8 mouse cellular contexts compared by ENCODE assay signal in the genomic region with DNA sequence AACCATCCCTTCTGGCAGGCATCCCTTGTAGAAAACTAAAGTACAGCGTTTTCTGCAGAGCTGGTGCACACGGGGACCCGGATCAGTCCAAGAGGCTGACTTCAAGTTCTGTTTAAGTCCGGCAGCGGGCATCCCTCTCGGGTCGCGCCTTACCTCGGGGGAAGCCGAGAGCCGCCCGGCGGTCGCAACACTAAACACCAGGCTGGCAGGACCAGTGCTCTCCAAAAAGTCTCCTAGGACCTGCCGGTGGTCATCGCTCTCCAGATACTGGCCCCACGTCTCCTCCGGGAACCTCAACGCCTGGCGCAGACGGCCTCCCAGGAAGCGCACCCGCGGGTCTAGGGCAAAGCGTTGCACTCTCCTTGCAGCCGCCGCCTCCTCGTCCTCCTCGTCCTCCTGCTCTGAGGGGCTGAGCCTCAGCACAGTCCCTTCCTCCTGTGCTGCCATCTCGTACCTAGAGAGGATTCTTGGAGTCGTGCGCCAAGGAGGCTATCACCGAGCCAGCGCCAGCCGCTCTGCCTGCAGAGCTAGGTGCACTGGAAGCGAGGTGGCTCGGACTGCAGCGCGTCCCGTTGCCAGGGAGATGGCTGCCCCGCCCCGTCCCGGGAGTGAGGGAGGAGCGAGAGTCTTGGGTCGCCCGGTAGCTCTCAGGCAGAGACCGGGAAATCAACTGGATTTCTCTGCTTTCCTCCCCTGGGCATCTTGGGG. TPM values are rescaled to one million over a fixed set of nuclear protein-coding genes. Genes with fewer than 3 reads are reported as not detected.
A peak's percentile ranks its signal among the peaks of the same experiment; 100 is the strongest.
DNase-seq lines count a peak whose midpoint lies in the region; ATAC-seq and TF ChIP-seq lines count a peak whose summit lies in the region.

Dnah11 (minus strand) TSS at position 658 of the 708 bp plus-strand sequence.

- no peaks in the 10 kb centered on the region for H3K4me1 ChIP-seq in hindbrain, postnatal 0 days (ENCODE audit: insufficient read depth, low read length)

- 0% methylated on average over 47 of the region's 47 CpGs for WGBS in hindbrain, postnatal 0 days

- peak within 1 kb of the TSS; percentile 48 for H3K4me3 ChIP-seq in hindbrain, postnatal 0 days (ENCODE audit: low read length)

- DNase-seq in adrenal gland, adult 2 months: peak; percentile 86
- DNase-seq in embryo, embryonic 10 days (ENCODE audit: low spot score): peak; percentile 93
- peak; percentile 63 for DNase-seq in gastrocnemius, postnatal 10 days
- peak; percentile 66 for DNase-seq in hindbrain, postnatal 0 days (ENCODE audit: low spot score)
- peak; percentile 12 to 21 for DNase-seq in left cerebral cortex, adult 8-10 months (ENCODE audit: low spot score in 2 of 2)
- DNase-seq in right cerebral cortex, postnatal 10 days (ENCODE audit: low spot score in 2 of 2): peak; percentile 62 to 68
- peak; percentile 67 for DNase-seq in urinary bladder, postnatal 25 days (ENCODE audit: low spot score)

- H3K27ac ChIP-seq in hindbrain, postnatal 0 days: no peak within 1 kb of the TSS

- H3K27me3 ChIP-seq in hindbrain, postnatal 0 days (ENCODE audit: insufficient read depth, low read length): peaks cover 12% of the 10 kb centered on the region

- H3K4me2 ChIP-seq in hindbrain, postnatal 0 days (ENCODE audit: low read depth, low read length): peak within 1 kb of the TSS; percentile 93

- H3K9me3 ChIP-seq in hindbrain, postnatal 0 days (ENCODE audit: low read length): no peaks in the 10 kb centered on the region

- peak; percentile 88 for ATAC-seq in hindbrain, postnatal 0 days
- ATAC-seq in megakaryocyte, adult 5-6 weeks (ENCODE audit: poor library complexity, severe bottlenecking): peak; percentile 94

- no peaks in the 10 kb centered on the region for H3K36me3 ChIP-seq in hindbrain, postnatal 0 days (ENCODE audit: insufficient read depth, low read length)

- TF ChIP-seq CTCF in hindbrain, postnatal 0 days (IDR thresholded peaks at IDR 0.05; ENCODE audit: low read depth): no peak

- H3K9ac ChIP-seq in hindbrain, postnatal 0 days (replicated peaks; ENCODE audit: low read length): peak within 1 kb of the TSS; percentile 31

RNA-seq across cellular contexts. Expression of gene Dnah11, which starts in this region (rescaled TPM):
- total RNA-seq in adrenal gland, adult 2 months (2021): under 1 TPM; 0.03 to 0.14 TPM
- not detected in 2 replicates for polyA plus RNA-seq in adrenal gland, adult 2 months (2012; rRNA removed)
- total RNA-seq in gastrocnemius, postnatal 10 days (2021): under 1 TPM; 0.05 to 0.07 TPM
- total RNA-seq in hindbrain, postnatal 0 days (2014; rRNA removed): 1.5 and 1.7 TPM in 2 replicates
- 0.09 and 0.71 TPM in 2 replicates for polyA plus RNA-seq in hindbrain, postnatal 0 days (2015; fragmentation: Nextera tagmentation; extraction: Ambion mirVana)
- total RNA-seq in left cerebral cortex, adult 8-10 months (2022): 1 to 10 TPM in 2 of 4 experiments, under 1 TPM in 2; 0.66 to 1.9 (median 1.3) TPM
- not detected in 2 replicates for total RNA-seq in megakaryocyte, adult 5-6 weeks (2015)
- not detected in 2 replicates for total RNA-seq in megakaryocyte, adult 5-6 weeks (2017)

Comparison
In these comparisons a context has a peak if more than half of its experiments do, and no peak if none do; other contexts are left out.
1. Peak in DNase-seq in adrenal gland, adult 2 months; RNA of the gene not detected or under 1 TPM.
2. Peak in DNase-seq in gastrocnemius, postnatal 10 days; RNA of the gene not detected or under 1 TPM.
3. Peak in ATAC-seq in megakaryocyte, adult 5-6 weeks; RNA of the gene not detected or under 1 TPM.
4. DNase-seq: peak in every context shown above with its lines; median percentile 93 in embryo, embryonic 10 days; 86 in adrenal gland, adult 2 months; 67 in urinary bladder, postnatal 25 days; 66 in hindbrain, postnatal 0 days; 65 in right cerebral cortex, postnatal 10 days; 63 in gastrocnemius, postnatal 10 days; 16 in left cerebral cortex, adult 8-10 months.